Mouse (Mus musculus): Measurements from ENCODE around the gene Alox12b. TPM values are rescaled to one million over a fixed set of nuclear protein-coding genes. Genes with fewer than 3 reads are reported as not detected.

Alox12b gene
- polyA plus RNA-seq (2012; rRNA removed): 0.27 TPM in 2 replicates

GRCm38 (mm10) chr11:69156800-69157199 lies at the start of gene Alox12b:
Gene Alox12b (plus strand): TSS chr11:69156989.
- no peak for DNase-seq
- WGBS: 5% methylated on average over 18 of the region's 18 CpGs
- H3K4me3 ChIP-seq (ENCODE audit: insufficient read depth, low read depth, low read length): no peak within 1 kb of the TSS

GRCm38 (mm10) chr11:69107676-69108075 lies 49.1 kb upstream of the Alox12b start:
- Histone ChIP-seq H3K4me1 (ENCODE audit: control insufficient read depth, insufficient read depth, low read length) (no peaks in the 10 kb centered on the region), H3K4me3 (ENCODE audit: insufficient read depth, low read depth, low read length) (no peak overlapping the region), H3K27me3 (replicated peaks; ENCODE audit: control insufficient read depth, insufficient read depth, low read length) (no peaks in the 10 kb centered on the region), H3K27ac (ENCODE audit: insufficient read depth, low read depth, low read length) (no peak overlapping the region), H3K36me3 (ENCODE audit: control insufficient read depth, insufficient read depth, low read length) (peaks cover 24% of the 10 kb centered on the region)
- 91% methylated on average over 11 of the region's 11 CpGs for WGBS
- TF ChIP-seq CTCF (conservative IDR thresholded peaks at IDR 0.05; ENCODE audit: insufficient read depth, insufficient read length, low read depth, low read length): no peak
- TF ChIP-seq POLR2A (IDR thresholded peaks at IDR 0.05; ENCODE audit: low read depth, low read length): no peak
- DNase-seq: no peak

More at GRCm38 (mm10) chr11:69156800-69157199, at the start of gene Alox12b:
- H3K27me3 ChIP-seq (replicated peaks; ENCODE audit: control insufficient read depth, insufficient read depth, low read length): no peaks in the 10 kb centered on the region
- H3K36me3 ChIP-seq (ENCODE audit: control insufficient read depth, insufficient read depth, low read length): no peaks in the 10 kb centered on the region
- TF ChIP-seq CTCF (conservative IDR thresholded peaks at IDR 0.05; ENCODE audit: insufficient read depth, insufficient read length, low read depth, low read length) (no peak), POLR2A (IDR thresholded peaks at IDR 0.05; ENCODE audit: low read depth, low read length) (no peak)
- no peaks in the 10 kb centered on the region for H3K4me1 ChIP-seq (ENCODE audit: control insufficient read depth, insufficient read depth, low read length)
- no peak within 1 kb of the TSS for H3K27ac ChIP-seq (ENCODE audit: insufficient read depth, low read depth, low read length)

- 82% methylated on average over 9 of the region's 9 CpGs for WGBS
- Histone ChIP-seq H3K36me3 (ENCODE audit: control insufficient read depth, insufficient read depth, low read length) (peaks cover 23% of the 10 kb centered on the region), H3K4me1 (ENCODE audit: control insufficient read depth, insufficient read depth, low read length) (no peaks in the 10 kb centered on the region), H3K4me3 (ENCODE audit: insufficient read depth, low read depth, low read length) (no peak overlapping the region), H3K27me3 (replicated peaks; ENCODE audit: control insufficient read depth, insufficient read depth, low read length) (no peaks in the 10 kb centered on the region), H3K27ac (ENCODE audit: insufficient read depth, low read depth, low read length) (no peak overlapping the region)
- TF ChIP-seq POLR2A (IDR thresholded peaks at IDR 0.05; ENCODE audit: low read depth, low read length) (no peak), CTCF (conservative IDR thresholded peaks at IDR 0.05; ENCODE audit: insufficient read depth, insufficient read length, low read depth, low read length) (no peak)
- DNase-seq: no peak
These were observed 48.6 kb upstream of the Alox12b start for GRCm38 (mm10) chr11:69108223-69108622.

- DNase-seq: no peak
- Histone ChIP-seq H3K27ac (ENCODE audit: insufficient read depth, low read depth, low read length) (no peak overlapping the region), H3K27me3 (replicated peaks; ENCODE audit: control insufficient read depth, insufficient read depth, low read length) (no peaks in the 10 kb centered on the region), H3K36me3 (ENCODE audit: control insufficient read depth, insufficient read depth, low read length) (peaks cover 21% of the 10 kb centered on the region), H3K4me3 (ENCODE audit: insufficient read depth, low read depth, low read length) (no peak overlapping the region), H3K4me1 (ENCODE audit: control insufficient read depth, insufficient read depth, low read length) (no peaks in the 10 kb centered on the region)
- WGBS: 91% methylated on average over 13 of the region's 13 CpGs
- no peak for TF ChIP-seq CTCF (conservative IDR thresholded peaks at IDR 0.05; ENCODE audit: insufficient read depth, insufficient read length, low read depth, low read length)
These were observed 47.5 kb upstream of the Alox12b start for GRCm38 (mm10) chr11:69109032-69109900.

GRCm38 (mm10) chr11:69110319-69111046 lies 46.3 kb upstream of the Alox12b start:
- TF ChIP-seq CTCF (conservative IDR thresholded peaks at IDR 0.05; ENCODE audit: insufficient read depth, insufficient read length, low read depth, low read length): no peak
- TF ChIP-seq POLR2A (IDR thresholded peaks at IDR 0.05; ENCODE audit: low read depth, low read length): no peak
- H3K27me3 ChIP-seq (replicated peaks; ENCODE audit: control insufficient read depth, insufficient read depth, low read length): no peaks in the 10 kb centered on the region
- H3K4me3 ChIP-seq (ENCODE audit: insufficient read depth, low read depth, low read length): peak overlapping the region; percentile 10; the same call in 1 of the 2 replicates
- no peaks in the 10 kb centered on the region for H3K4me1 ChIP-seq (ENCODE audit: control insufficient read depth, insufficient read depth, low read length)
- WGBS: 6% methylated on average over 30 of the region's 30 CpGs
- peaks cover 16% of the 10 kb centered on the region for H3K36me3 ChIP-seq (ENCODE audit: control insufficient read depth, insufficient read depth, low read length)
- peak; percentile 94 for DNase-seq
- no peak overlapping the region for H3K27ac ChIP-seq (ENCODE audit: insufficient read depth, low read depth, low read length)

- 19% methylated on average over 21 of the region's 21 CpGs for WGBS
- Histone ChIP-seq H3K27me3 (replicated peaks; ENCODE audit: control insufficient read depth, insufficient read depth, low read length) (no peaks in the 10 kb centered on the region), H3K27ac (ENCODE audit: insufficient read depth, low read depth, low read length) (no peak overlapping the region), H3K36me3 (ENCODE audit: control insufficient read depth, insufficient read depth, low read length) (peaks cover 14% of the 10 kb centered on the region), H3K4me3 (ENCODE audit: insufficient read depth, low read depth, low read length) (peak overlapping the region; percentile 10; the same call in 1 of the 2 replicates), H3K4me1 (ENCODE audit: control insufficient read depth, insufficient read depth, low read length) (no peaks in the 10 kb centered on the region)
- TF ChIP-seq CTCF (conservative IDR thresholded peaks at IDR 0.05; ENCODE audit: insufficient read depth, insufficient read length, low read depth, low read length) (no peak), POLR2A (IDR thresholded peaks at IDR 0.05; ENCODE audit: low read depth, low read length) (no peak)
- no peak for DNase-seq
These were observed 45.6 kb upstream of the Alox12b start for GRCm38 (mm10) chr11:69111051-69111810.
